Comparison of ENCODE assay signal across 19 mouse cellular contexts in the genomic region with DNA sequence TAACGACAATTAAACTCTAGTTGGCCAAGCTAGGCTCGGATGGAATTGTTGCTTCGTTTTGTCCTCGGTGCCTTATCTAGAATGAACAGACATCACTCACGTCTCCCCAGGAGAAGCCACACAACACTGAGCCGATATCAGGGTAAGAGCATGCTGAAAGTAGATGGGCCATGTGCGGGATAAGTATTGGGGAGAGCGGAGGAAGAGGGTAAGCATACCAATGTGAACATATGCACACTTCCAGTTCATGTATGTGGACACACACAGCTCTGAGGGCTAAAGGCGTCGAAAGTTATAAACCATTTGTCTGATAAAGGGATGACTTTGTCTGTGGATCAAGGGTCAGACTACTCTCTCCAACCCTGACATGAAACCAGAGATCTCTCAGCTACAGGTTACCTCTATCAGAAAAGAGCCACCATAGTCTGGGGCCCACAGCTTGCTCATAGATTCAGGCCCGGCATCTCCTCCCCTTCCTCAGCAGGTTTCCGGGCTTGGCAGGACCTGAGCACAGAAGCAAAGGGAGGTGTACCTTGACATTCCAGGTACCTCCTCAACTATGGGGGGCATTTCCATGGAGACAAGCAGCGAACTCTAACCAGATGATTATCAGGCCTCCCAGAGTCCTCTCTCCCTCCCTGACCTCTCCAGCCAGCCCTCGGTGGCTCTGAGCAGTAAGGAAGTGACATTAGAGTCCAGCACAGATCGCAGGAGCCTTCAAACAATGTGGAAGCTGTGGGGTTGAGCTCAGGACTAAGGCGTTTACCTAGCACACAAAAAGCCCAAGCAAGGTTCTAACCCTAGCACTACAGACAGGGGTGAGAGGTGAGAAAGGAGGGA. TPM values are rescaled to one million over a fixed set of nuclear protein-coding genes. Genes with fewer than 3 reads are reported as not detected.
DNase-seq lines count a peak whose midpoint lies in the region; ATAC-seq and TF ChIP-seq lines count a peak whose summit lies in the region.
"Had no signal": no experiment of that assay in that cellular context is flagged by ENCODE, and none has a peak within 500 bp of the region (broad histone marks: within the 10 kb centered on the region; RNA-seq: fewer than 3 reads in every experiment).

No protein-coding gene starts in this region.

- peak overlapping the region; percentile 6; the same call in 1 of the 2 replicates for H3K27ac ChIP-seq in kidney, embryonic 15.5 days
- H3K27ac ChIP-seq in liver, embryonic 12.5 days: peak overlapping the region; percentile 98
- no peak overlapping the region for H3K27ac ChIP-seq in stomach, embryonic 15.5 days
- H3K27ac ChIP-seq in gastrocnemius, adult 2 months: no peak overlapping the region
- H3K27ac ChIP-seq: hindbrain, embryonic 14.5 days; midbrain, embryonic 15.5 days had no signal

- no peak overlapping the region for H3K4me2 ChIP-seq in kidney, embryonic 15.5 days
- H3K4me2 ChIP-seq in liver, embryonic 12.5 days: peak overlapping the region; percentile 72
- no peak overlapping the region for H3K4me2 ChIP-seq in stomach, embryonic 15.5 days
- H3K4me2 ChIP-seq: hindbrain, embryonic 14.5 days; midbrain, embryonic 15.5 days had no signal

- no peaks in the 10 kb centered on the region for H3K36me3 ChIP-seq in kidney, embryonic 15.5 days
- no peaks in the 10 kb centered on the region for H3K36me3 ChIP-seq in liver, embryonic 12.5 days
- no peaks in the 10 kb centered on the region for H3K36me3 ChIP-seq in stomach, embryonic 15.5 days
- H3K36me3 ChIP-seq: midbrain, embryonic 15.5 days had no signal

- no peak overlapping the region for H3K9ac ChIP-seq in kidney, embryonic 15.5 days
- H3K9ac ChIP-seq in liver, embryonic 12.5 days: peak overlapping the region; percentile 67
- H3K9ac ChIP-seq in stomach, embryonic 15.5 days: no peak overlapping the region
- H3K9ac ChIP-seq: hindbrain, embryonic 14.5 days; midbrain, embryonic 15.5 days had no signal

- peak; percentile 61 for ATAC-seq in kidney, embryonic 15.5 days (replicated peaks; ENCODE audit: low FRiP score)
- peak; percentile 92 for ATAC-seq in liver, embryonic 12.5 days
- peak; percentile 88 for ATAC-seq in stomach, embryonic 15.5 days (ENCODE audit: insufficient read depth, low FRiP score, low read depth)
- ATAC-seq: midbrain, embryonic 15.5 days had no signal

- H3K4me3 ChIP-seq in kidney, embryonic 15.5 days (replicated peaks): no peak overlapping the region
- peak overlapping the region; percentile 33 for H3K4me3 ChIP-seq in liver, embryonic 12.5 days
- H3K4me3 ChIP-seq in stomach, embryonic 15.5 days (replicated peaks): no peak overlapping the region
- H3K4me3 ChIP-seq in gastrocnemius, adult 2 months: no peak overlapping the region
- H3K4me3 ChIP-seq: midbrain, embryonic 15.5 days had no signal

- intact Hi-C loops in gastrocnemius, adult 2 months (cut with DNase I): no loop called here

- H3K9me3 ChIP-seq in kidney, embryonic 15.5 days (replicated peaks): no peaks in the 10 kb centered on the region
- no peaks in the 10 kb centered on the region for H3K9me3 ChIP-seq in liver, embryonic 12.5 days (replicated peaks)
- H3K9me3 ChIP-seq in stomach, embryonic 15.5 days: no peaks in the 10 kb centered on the region
- H3K9me3 ChIP-seq: midbrain, embryonic 15.5 days had no signal

- no peak for DNase-seq in kidney, postnatal 25 days
- peak; percentile 85 for DNase-seq in c-Kit-positive CD71-positive TER-119-negative erythroid progenitor cells, embryonic 14.5 days (ENCODE audit: low read depth)
- DNase-seq in cerebellum, postnatal 10 days: no peak
- no peak for DNase-seq in gastrocnemius, adult 2 months
- DNase-seq: adrenal gland, adult 8-10 months; cerebellum, adult 11-12 months; heart, adult 18-20 months; kidney, postnatal 10 days; retina, postnatal 1 day; thymus, postnatal 25 days had no signal

- 78% methylated on average over 16 of the region's 16 CpGs for WGBS in kidney, embryonic 15.5 days
- WGBS in liver, embryonic 12.5 days (ENCODE audit: insufficient replicate concordance): 28% methylated on average over 16 of the region's 16 CpGs
- 77% methylated on average over 16 of the region's 16 CpGs for WGBS in stomach, embryonic 15.5 days

- no peak for TF ChIP-seq CTCF in gastrocnemius, adult 2 months (IDR thresholded peaks at IDR 0.05)

- H3K4me1 ChIP-seq in kidney, embryonic 15.5 days: peaks cover 38% of the 10 kb centered on the region
- H3K4me1 ChIP-seq in liver, embryonic 12.5 days: peaks cover 84% of the 10 kb centered on the region
- H3K4me1 ChIP-seq in stomach, embryonic 15.5 days: no peaks in the 10 kb centered on the region
- H3K4me1 ChIP-seq: midbrain, embryonic 15.5 days had no signal

- H3K27me3 ChIP-seq in kidney, embryonic 15.5 days: no peaks in the 10 kb centered on the region
- H3K27me3 ChIP-seq in liver, embryonic 12.5 days (replicated peaks): peaks cover 23% of the 10 kb centered on the region
- no peaks in the 10 kb centered on the region for H3K27me3 ChIP-seq in stomach, embryonic 15.5 days (replicated peaks)
- H3K27me3 ChIP-seq: midbrain, embryonic 15.5 days had no signal

RNA-seq across cellular contexts. Expression of gene Aqp3, which starts 10.3 kb away (rescaled TPM):
- polyA plus RNA-seq in kidney, embryonic 15.5 days (2015; fragmentation: Nextera tagmentation; extraction: Ambion mirVana): 29.0 and 33.1 TPM in 2 replicates
- polyA plus RNA-seq in liver, embryonic 12.5 days (2016; fragmentation: Nextera tagmentation; extraction: Ambion mirVana): 20.9 and 22.3 TPM in 2 replicates
- polyA plus RNA-seq in stomach, embryonic 15.5 days (2015; fragmentation: Nextera tagmentation; extraction: Ambion mirVana): 44.5 and 73.3 TPM in 2 replicates
- total RNA-seq in gastrocnemius, adult 2 months (2021): not detected

RNA-seq across cellular contexts. Expression of gene Nol6, which starts 36.6 kb away (rescaled TPM):
- 30.4 and 33.1 TPM in 2 replicates for polyA plus RNA-seq in kidney, embryonic 15.5 days (2015; fragmentation: Nextera tagmentation; extraction: Ambion mirVana)
- 21.9 and 22.0 TPM in 2 replicates for polyA plus RNA-seq in liver, embryonic 12.5 days (2016; fragmentation: Nextera tagmentation; extraction: Ambion mirVana)
- polyA plus RNA-seq in stomach, embryonic 15.5 days (2015; fragmentation: Nextera tagmentation; extraction: Ambion mirVana): 20.1 and 25.2 TPM in 2 replicates
- total RNA-seq in gastrocnemius, adult 2 months (2021): 10 to 100 TPM; 13.9 to 17.5 TPM

RNA-seq across cellular contexts. Expression of gene Aqp7, which starts 39.7 kb away (rescaled TPM):
- polyA plus RNA-seq in kidney, embryonic 15.5 days (2015; fragmentation: Nextera tagmentation; extraction: Ambion mirVana): 0.88 and 1.1 TPM in 2 replicates
- polyA plus RNA-seq in liver, embryonic 12.5 days (2016; fragmentation: Nextera tagmentation; extraction: Ambion mirVana): 1.3 and 1.8 TPM in 2 replicates
- polyA plus RNA-seq in stomach, embryonic 15.5 days (2015; fragmentation: Nextera tagmentation; extraction: Ambion mirVana): 0.35 and 0.42 TPM in 2 replicates
- 10 to 100 TPM in 1 of 2 experiments, 1 to 10 TPM in 1; 9.3 to 11.2 TPM for total RNA-seq in gastrocnemius, adult 2 months (2021)
- total RNA-seq: layer of hippocampus, postnatal 14 days had no signal
- polyA plus RNA-seq: forebrain, embryonic 11.5 days; hindbrain, embryonic 14.5 days; limb, embryonic 11.5 days; midbrain, embryonic 15.5 days; neural tube, embryonic 11.5 days had no signal

RNA-seq across cellular contexts. Expression of gene Ube2r2, which starts 47.9 kb away (rescaled TPM):
- polyA plus RNA-seq in kidney, embryonic 15.5 days (2015; fragmentation: Nextera tagmentation; extraction: Ambion mirVana): 81.7 and 84.4 TPM in 2 replicates
- polyA plus RNA-seq in liver, embryonic 12.5 days (2016; fragmentation: Nextera tagmentation; extraction: Ambion mirVana): 39.9 and 44.8 TPM in 2 replicates
- polyA plus RNA-seq in stomach, embryonic 15.5 days (2015; fragmentation: Nextera tagmentation; extraction: Ambion mirVana): 67.0 and 68.6 TPM in 2 replicates
- total RNA-seq in gastrocnemius, adult 2 months (2021): 100 to 1,000 TPM; 152 to 193 TPM

Comparison
In these comparisons a context has a peak if more than half of its experiments do, and no peak if none do; other contexts are left out.
1. H3K27ac ChIP-seq: peak in kidney, embryonic 15.5 days (single experiment) and liver, embryonic 12.5 days (single experiment); none in stomach, embryonic 15.5 days (single experiment) and gastrocnemius, adult 2 months (single experiment).
2. Peak in every context shown above with its lines, with median percentiles within 50 percentile points of each other: ATAC-seq.